ENCODE assay signal across 31 mouse cellular contexts in genomic region chr14:62496501-62496900, GRCm38 (mm10). TPM values are rescaled to one million over a fixed set of nuclear protein-coding genes. Genes with fewer than 3 reads are reported as not detected.
"Had no signal": no experiment of that assay in that cellular context is flagged by ENCODE, and none has a peak within 500 bp of the region (broad histone marks: within the 10 kb centered on the region; RNA-seq: fewer than 3 reads in every experiment).

No protein-coding gene starts in this region.

- H3K9me3 ChIP-seq: hindbrain, embryonic 13.5 days; hindbrain, embryonic 15.5 days; kidney, embryonic 15.5 days; limb, embryonic 13.5 days; limb, embryonic 15.5 days; liver, embryonic 12.5 days had no signal

- H3K4me1 ChIP-seq: hindbrain, embryonic 15.5 days; limb, embryonic 15.5 days; liver, embryonic 12.5 days had no signal

- DNase-seq: gastrocnemius, postnatal 14 days; gastrocnemius, postnatal 36 days; heart, adult 2 months; kidney, adult 11 months; kidney, adult 2 months; kidney, adult 9 months; kidney, postnatal 14 days; kidney, postnatal 36 days; layer of hippocampus, adult 9-11 months; layer of hippocampus, postnatal 36 days; left cerebral cortex, postnatal 4 days; lung, adult 18-20 months had no signal

- H3K4me3 ChIP-seq: heart, adult 2 months; hindbrain, embryonic 13.5 days; hindbrain, embryonic 15.5 days; kidney, embryonic 15.5 days; limb, embryonic 13.5 days; limb, embryonic 15.5 days; liver, embryonic 12.5 days had no signal

- ATAC-seq: hindbrain, postnatal 0 days; intestine, embryonic 16.5 days; liver, embryonic 12.5 days had no signal

- H3K27me3 ChIP-seq: hindbrain, embryonic 13.5 days; hindbrain, embryonic 15.5 days; kidney, embryonic 15.5 days; limb, embryonic 13.5 days; limb, embryonic 15.5 days; liver, embryonic 12.5 days had no signal

- H3K36me3 ChIP-seq: hindbrain, embryonic 13.5 days; hindbrain, embryonic 15.5 days; kidney, embryonic 15.5 days; limb, embryonic 13.5 days; limb, embryonic 15.5 days; liver, embryonic 12.5 days had no signal

- H3K27ac ChIP-seq: hindbrain, embryonic 13.5 days; hindbrain, embryonic 15.5 days; hindbrain, postnatal 0 days; kidney, embryonic 15.5 days; kidney, postnatal 0 days; limb, embryonic 13.5 days; limb, embryonic 15.5 days; liver, embryonic 12.5 days; liver, embryonic 14.5 days had no signal

- H3K9ac ChIP-seq: hindbrain, embryonic 13.5 days; hindbrain, embryonic 15.5 days; kidney, embryonic 15.5 days; limb, embryonic 13.5 days; limb, embryonic 15.5 days; liver, embryonic 12.5 days; liver, embryonic 14.5 days had no signal

- H3K4me2 ChIP-seq: heart, embryonic 11.5 days; hindbrain, embryonic 13.5 days; hindbrain, embryonic 15.5 days; kidney, embryonic 15.5 days; limb, embryonic 13.5 days; limb, embryonic 15.5 days; liver, embryonic 12.5 days had no signal

RNA-seq across cellular contexts. Expression of gene Gucy1b2, which starts 40.4 kb away (rescaled TPM):
- total RNA-seq: gastrocnemius, adult 18-20 months; gastrocnemius, adult 8-10 months; gastrocnemius, postnatal 14 days; gastrocnemius, postnatal 36 days; hematopoietic stem cell, adult 5-6 weeks; liver, adult 2 months had no signal
- polyA plus RNA-seq: gonadal fat pad, adult 2 months; heart, embryonic 11.5 days; intestine, embryonic 14.5 days; kidney, embryonic 15.5 days; kidney, postnatal 0 days; large intestine, adult 2 months; liver, adult 2 months; liver, embryonic 12.5 days; liver, embryonic 14.5 days; liver, embryonic 16.5 days had no signal

RNA-seq across cellular contexts. Expression of gene Fam124a, which starts 59.0 kb away (rescaled TPM):
- total RNA-seq: hematopoietic stem cell, adult 5-6 weeks had no signal
